Mouse (Mus musculus) CD4-positive, CD25-positive, alpha-beta regulatory T cell, adult 4 months (primary cell): ENCODE data around the gene Slc6a21. TPM values are rescaled to one million over a fixed set of nuclear protein-coding genes. Genes with fewer than 3 reads are reported as not detected.

Source experiments
- ATAC-seq: one replicate; pipeline ENCODE4 v1.8.0; 2017
- polyA plus RNA-seq, 2 experiments: library from polyadenylated mRNA; unstranded; fragments of 100-300 nt; shearing (Covaris generic); gene quantifications; one replicate each; pipeline ENCODE4 v1.2.1; 2017

The Slc6a21 gene
- polyA plus RNA-seq, 2 experiments from 2014 or later: not detected

DNA sequence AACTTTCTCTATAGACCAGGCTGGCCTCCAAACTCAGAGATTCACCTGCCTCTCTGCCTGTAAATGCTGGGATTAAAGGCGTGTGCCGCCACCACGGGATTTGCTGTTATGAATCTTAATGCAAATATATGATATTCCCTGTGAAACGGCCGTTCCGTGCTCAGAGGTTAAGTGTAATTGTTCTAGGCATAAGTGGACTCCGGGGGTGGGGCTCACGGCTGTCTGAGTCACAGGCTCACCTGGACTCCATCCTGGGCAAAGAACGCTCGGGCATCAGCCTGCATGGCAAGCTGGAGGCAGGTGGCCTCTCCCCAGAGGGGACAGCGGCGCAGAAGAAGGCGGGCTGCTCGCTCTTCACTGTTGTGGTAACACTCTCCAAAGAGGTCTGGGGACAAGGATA lies 39.2 kb downstream of the Slc6a21 start:
- ATAC-seq: no peak

DNA sequence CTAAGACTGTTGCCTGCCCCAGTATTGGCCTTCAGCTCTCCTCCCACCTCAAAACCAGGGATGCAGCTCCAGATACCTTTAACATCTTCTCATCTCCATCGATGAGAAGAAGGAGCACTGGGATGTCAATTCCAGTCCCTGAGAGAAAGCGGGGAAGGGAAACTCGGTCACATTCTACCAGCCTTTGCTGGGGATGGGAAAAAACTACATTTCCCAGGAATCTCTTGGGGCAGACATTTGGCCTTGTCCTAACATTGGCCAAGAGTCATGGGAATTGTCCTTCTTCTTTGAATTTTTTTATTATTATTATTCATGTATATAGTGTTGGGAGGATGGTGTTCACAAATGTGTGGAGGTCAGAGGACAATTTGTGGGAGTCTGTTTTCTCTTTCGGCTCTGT lies 44.9 kb downstream of the Slc6a21 start:
- no peak for ATAC-seq

DNA sequence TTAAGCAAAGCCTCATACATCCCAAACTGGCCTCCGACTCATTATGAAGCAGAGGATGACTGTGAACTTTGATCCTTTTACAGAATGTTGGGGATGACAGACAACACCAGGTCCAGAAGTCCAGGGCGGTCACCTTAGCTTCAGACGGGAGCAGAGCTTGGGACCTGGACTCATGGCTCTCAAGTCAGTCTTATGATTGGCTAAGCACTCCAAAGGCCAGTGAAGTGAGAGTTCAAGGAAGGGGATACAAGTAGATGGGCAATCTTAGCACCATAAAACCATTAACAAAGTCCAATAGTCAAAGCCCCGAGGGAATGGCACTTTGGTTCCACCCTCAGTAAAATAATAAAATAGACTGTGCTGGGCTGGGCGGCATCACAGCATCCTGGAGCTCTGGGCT lies 45.8 kb downstream of the Slc6a21 start:
- no peak for ATAC-seq

DNA sequence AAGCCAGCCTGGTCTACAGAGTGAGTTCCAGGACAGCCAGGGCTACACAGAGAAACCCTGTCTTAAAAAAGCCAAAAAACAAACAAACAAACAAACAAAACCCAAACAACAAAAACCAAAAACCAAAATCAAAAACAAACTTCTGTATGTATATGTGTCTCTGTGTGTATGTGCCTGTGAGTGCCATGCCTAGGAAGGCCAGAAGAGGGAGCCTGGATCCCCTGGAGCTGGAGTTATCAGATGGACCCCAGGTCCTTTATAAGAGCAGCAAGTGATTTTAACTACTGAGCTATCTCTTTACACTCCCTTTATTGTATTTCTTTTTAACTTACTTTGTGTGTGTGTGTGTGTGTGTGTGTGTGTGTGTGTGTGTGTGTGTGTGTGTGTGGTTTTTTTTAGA lies 48.5 kb downstream of the Slc6a21 start:
- ATAC-seq: no peak

DNA sequence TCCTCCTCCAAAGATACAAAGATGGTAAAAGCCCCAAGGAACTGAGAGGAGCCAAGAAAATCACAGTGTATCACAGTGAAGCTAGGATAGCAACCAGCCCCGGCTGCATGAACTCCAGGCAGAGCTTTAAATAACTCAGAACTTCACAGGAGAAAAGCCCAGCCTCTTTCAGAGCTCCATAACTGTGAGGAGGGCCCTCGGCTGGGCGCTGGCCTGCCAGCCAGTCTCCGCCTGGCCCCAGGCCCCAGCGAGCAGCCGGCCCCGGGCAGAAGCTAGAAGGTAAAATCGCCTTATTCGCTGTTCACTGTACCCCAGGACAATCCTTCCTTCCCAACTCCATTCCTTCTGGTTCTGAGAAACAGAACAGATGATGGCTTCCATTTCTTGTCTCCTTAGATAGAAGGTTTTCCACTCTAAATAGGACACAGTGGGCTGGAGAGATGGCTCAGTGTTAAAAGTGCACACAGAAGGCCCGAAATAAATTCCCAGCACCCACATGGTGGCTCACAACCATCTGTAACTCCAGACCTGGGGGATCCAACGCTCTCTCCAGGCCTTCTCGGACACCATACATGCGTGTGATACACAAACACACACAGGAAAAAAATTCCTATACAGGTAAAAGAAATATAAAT lies 51.6 kb downstream of the Slc6a21 start:
- no peak for ATAC-seq

DNA sequence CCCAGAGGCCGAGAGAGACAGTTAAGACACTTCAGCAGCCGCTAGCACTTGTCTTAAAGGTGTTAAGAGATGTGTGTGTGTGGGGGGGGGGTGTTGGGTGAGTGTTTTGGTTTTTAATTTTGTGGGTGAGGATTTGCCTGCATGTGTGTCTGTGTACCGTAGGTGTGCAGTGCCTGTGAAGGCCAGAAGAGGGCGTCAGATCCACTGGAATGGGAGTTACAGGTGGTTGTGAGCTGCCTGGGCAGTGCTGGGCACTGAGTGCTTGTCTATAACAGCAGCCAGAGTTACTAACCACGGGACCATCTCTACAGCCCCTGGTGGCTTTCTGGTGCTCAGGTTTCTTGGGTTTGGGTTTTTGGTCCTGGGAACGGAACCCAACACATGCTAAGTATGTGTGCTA lies 54.2 kb downstream of the Slc6a21 start:
- ATAC-seq: no peak

DNA sequence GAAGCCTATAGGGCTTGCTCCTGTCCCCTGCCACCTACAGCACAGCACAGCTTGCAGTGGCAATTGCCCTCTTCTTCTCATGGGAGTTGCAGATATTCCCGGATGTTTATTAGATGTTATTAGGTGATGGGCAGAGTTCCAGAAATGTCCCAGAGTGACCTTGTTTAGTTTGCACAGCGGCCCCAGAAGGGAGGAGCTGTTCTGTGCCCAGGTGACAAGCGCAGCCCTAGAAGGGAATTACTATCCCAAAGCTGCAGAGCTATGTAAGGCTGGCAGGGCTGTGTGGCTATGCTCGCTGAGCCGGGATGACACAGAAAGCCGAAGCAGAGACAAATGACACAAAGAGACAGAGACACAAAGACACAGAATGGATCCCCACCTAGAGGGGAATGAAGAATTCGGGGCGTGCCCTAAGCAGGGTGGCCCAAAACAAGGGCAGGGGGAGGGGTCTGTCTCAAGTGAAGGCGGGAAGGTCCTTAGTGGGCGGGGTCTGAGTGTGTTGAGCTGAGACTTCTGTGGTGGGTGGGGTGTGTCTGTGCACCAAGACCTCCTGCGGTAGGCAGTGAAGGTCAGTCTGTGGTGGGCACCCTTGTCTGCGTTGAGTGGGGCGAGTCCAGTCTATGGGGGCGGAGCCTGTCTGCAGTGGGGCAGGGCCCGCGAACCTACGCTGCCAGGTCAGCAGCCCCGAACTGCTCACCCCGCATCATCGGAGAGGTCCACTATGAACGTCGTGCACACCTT lies 55.5 kb downstream of the Slc6a21 start:
- peak; percentile 35 for ATAC-seq

DNA sequence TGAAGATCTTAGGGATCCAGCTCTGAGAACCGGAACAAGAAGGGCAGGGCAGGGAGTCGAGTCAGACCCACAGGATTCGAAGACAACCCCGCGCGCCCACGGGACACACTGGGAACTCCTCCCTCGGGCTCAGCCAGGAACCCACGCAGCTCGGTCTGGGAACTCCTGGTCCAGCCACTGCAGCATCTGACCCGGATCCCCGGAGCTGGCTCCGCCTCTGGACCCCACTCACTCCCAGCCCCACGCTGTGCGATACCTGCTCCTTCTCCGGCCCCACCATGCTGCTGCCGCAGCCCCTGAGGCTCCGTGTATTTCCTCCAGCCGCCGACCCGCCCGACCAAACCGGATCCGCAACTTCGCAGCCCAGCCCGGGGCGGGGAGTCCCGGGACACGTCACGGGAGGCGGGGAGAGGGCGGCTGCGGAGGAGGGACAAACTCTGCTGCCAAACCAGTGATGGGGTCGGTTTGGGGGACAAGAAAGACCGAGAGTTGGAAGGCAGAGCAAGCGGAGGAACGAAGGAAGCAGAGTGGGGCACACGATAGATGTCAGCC lies 56.2 kb downstream of the Slc6a21 start, which contains the start of gene Trpm4:
Gene Trpm4 (minus strand): TSS at position 350 of the 552 bp plus-strand sequence.
- ATAC-seq: peak; percentile 93

DNA sequence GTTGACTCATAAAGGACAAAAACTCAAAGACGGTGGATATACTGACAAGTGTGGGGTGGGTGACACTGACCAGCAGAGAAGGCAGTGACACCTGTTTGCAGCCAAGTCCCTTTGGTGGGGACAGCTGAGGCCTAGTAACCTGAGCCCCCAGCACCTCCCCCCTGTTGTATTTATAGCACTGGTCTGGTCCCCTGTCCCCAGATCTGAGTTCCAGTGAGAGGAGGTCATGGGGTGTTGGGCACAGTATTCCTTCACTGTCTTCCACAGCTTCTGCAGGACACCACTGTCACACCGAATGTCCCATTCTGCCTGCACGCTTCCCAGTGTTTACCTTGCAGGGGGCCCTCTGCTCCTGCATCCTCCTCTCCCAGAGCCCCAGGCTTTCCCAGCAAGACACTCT lies 57.3 kb downstream of the Slc6a21 start:
- no peak for ATAC-seq

DNA sequence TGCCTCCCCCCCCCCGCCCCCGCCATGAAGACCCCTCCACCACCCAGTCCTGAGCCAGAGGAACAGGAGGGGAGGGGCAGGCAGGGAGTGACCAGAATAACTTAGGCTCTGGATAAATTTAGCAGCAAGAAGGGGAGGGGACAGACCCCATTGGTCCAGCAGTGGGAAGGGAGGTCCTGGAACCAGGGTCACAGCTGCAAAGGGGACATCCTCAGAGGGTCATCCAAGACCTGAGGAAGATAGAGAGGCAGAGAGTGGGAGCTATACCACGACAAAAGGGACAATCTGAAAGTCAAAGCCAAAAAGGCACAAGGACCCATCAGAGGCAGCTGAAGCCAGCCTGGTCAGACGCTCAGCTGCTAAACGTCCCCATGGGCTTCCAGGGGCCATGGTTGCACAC lies 57.7 kb downstream of the Slc6a21 start, which contains the start of gene Hrc:
Gene Hrc (plus strand): TSS at position 235 of the 400 bp plus-strand sequence.
- no peak for ATAC-seq

DNA sequence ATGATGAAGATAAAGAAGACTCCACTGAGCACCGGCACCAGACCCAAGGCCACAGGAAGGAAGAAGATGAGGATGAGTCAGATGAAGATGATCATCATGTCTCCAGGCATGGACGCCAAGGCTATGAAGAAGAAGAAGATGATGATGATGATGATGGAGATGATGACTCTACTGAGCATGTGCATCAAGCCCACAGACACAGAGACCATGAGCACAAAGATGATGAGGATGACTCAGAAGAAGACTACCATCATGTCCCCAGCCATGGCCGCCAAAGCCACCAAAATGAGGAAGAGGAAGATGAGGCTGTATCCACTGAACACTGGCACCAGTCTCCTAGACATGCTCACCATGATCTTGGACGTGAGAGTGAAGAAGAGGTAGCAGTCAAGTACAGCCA lies 59.0 kb downstream of the Slc6a21 start:
- no peak for ATAC-seq

DNA sequence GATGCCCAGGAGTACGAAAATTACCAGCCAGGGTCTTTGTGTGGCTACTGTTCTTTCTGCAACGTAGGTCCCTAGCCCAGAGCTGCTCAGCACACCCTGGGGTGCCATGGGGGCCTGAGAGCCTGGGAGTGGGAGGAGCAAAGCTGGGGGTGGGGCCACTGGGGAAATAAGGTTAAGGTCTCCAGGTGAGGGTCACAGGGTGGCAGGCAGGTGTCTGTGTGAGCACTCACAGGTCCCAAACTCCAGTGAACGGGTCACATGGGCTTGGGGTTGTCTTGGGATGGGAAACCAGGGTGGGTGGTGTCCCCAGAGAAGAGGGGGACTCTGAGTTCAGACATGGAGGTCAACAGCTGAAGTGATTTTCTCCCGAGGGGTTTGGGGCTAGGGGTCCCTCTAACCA lies 60.2 kb downstream of the Slc6a21 start:
- ATAC-seq: no peak

DNA sequence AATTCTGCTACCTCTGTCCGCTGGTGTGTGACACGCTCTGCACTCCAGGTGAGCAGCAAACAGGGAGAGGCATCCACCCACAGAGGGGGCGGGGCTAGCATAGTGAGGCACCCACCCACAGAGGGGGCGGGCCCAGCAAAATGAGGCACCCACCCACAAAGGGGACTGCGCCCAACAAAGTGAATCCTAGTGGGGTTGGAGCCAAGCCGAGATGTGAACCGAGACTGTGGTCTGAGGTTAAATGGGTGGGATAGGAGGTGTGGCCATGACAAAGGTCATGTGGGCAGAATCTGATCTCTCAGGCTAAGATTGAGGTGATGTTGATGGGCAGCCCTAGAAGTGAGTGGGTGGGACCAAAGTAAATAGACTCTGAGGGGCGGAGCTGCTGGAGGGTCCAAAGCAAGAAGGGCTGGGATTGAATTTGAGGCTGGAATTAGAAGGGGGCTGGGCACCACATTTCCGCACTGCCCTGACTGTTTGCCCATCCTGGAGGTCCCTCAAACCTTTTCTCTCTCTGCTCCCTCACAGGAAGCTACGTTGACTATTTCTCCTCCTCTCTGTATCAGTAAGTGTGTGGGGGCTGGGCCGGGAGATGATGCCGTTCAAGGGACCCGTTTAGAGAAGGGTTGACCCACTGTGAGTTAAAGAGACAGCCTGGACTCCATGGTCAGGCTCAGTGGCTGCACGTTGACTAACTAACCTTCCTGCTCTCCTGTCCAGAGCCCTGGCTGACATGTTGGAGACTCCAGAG lies 61.0 kb downstream of the Slc6a21 start:
- ATAC-seq: peak; percentile 12

Other genes starting within 250 kb of the Slc6a21 start
- 10 to 100 TPM; 10.8 to 10.9 TPM for gene Prr12, start 224.6 kb upstream of the Slc6a21 start, polyA plus RNA-seq
- 100 to 1,000 TPM; 158 to 199 TPM for gene Nosip, start 215.1 kb upstream of the Slc6a21 start, polyA plus RNA-seq
- gene Prrg2, start 214.8 kb upstream of the Slc6a21 start, polyA plus RNA-seq: 1 to 10 TPM; 1.7 to 2.8 TPM
- 10 to 100 TPM in 1 of 2 experiments, 1 to 10 TPM in 1; 7.6 to 66.3 TPM for gene Rcn3, start 185.3 kb upstream of the Slc6a21 start, polyA plus RNA-seq
- 1 to 10 TPM; 2.3 to 3.8 TPM for gene Fcgrt, start 173.7 kb upstream of the Slc6a21 start, polyA plus RNA-seq
- gene Rps11, start 153.1 kb upstream of the Slc6a21 start, polyA plus RNA-seq: 1,000 to 10,000 TPM; 3,755 to 5,441 TPM
- gene Rpl13a, start 148.8 kb upstream of the Slc6a21 start, polyA plus RNA-seq: 1,000 to 10,000 TPM; 5,632 to 7,602 TPM
- not detected for gene Gm45713, start 141.3 kb upstream of the Slc6a21 start, polyA plus RNA-seq
- gene Flt3l, start 141.1 kb upstream of the Slc6a21 start, polyA plus RNA-seq: 10 to 100 TPM; 89.0 to 91.7 TPM
- 10 to 100 TPM; 40.4 to 50.6 TPM for gene Pih1d1, start 123.2 kb upstream of the Slc6a21 start, polyA plus RNA-seq
- gene Aldh16a1, start 122.9 kb upstream of the Slc6a21 start, polyA plus RNA-seq: 10 to 100 TPM; 16.5 to 27.2 TPM
- not detected for gene Slc17a7, start 113.6 kb upstream of the Slc6a21 start, polyA plus RNA-seq
- gene Gfy, start 97.9 kb upstream of the Slc6a21 start, polyA plus RNA-seq: not detected
- not detected for gene Pth2, start 96.5 kb upstream of the Slc6a21 start, polyA plus RNA-seq
- not detected for gene Ccdc155, start 72.6 kb upstream of the Slc6a21 start, polyA plus RNA-seq
- 10 to 100 TPM; 16.1 to 22.9 TPM for gene Dkkl1, start 65.4 kb upstream of the Slc6a21 start, polyA plus RNA-seq
- gene Tead2, start 61.8 kb upstream of the Slc6a21 start, polyA plus RNA-seq: 1 to 10 TPM; 4.5 to 5.4 TPM
- 100 to 1,000 TPM; 473 to 666 TPM for gene Cd37, start 38.4 kb upstream of the Slc6a21 start, polyA plus RNA-seq
- gene Slc6a16, start 36.4 kb upstream of the Slc6a21 start, polyA plus RNA-seq: not detected
- 10 to 100 TPM; 11.7 to 15.9 TPM for gene Trpm4, start 56.3 kb downstream of the Slc6a21 start, polyA plus RNA-seq
- gene Hrc, start 57.8 kb downstream of the Slc6a21 start, polyA plus RNA-seq: not detected
- not detected for gene Ppfia3, start 89.5 kb downstream of the Slc6a21 start, polyA plus RNA-seq
- gene Lin7b, start 93.1 kb downstream of the Slc6a21 start, polyA plus RNA-seq: not detected
- gene Snrnp70, start 118.2 kb downstream of the Slc6a21 start, polyA plus RNA-seq: 100 to 1,000 TPM in 1 of 2 experiments, 10 to 100 TPM in 1; 82.1 to 130 TPM
- not detected for gene Kcna7, start 128.1 kb downstream of the Slc6a21 start, polyA plus RNA-seq
- not detected for gene Ntf5, start 136.2 kb downstream of the Slc6a21 start, polyA plus RNA-seq
- not detected for gene Lhb, start 143.3 kb downstream of the Slc6a21 start, polyA plus RNA-seq
- gene Gys1, start 157.3 kb downstream of the Slc6a21 start, polyA plus RNA-seq: 10 to 100 TPM in 1 of 2 experiments, 1 to 10 TPM in 1; 9.2 to 18.2 TPM
- 10 to 100 TPM; 41.9 to 51.9 TPM for gene Ruvbl2, start 160.6 kb downstream of the Slc6a21 start, polyA plus RNA-seq
- 1,000 to 10,000 TPM; 1,962 to 2,374 TPM for gene Ftl1, start 182.4 kb downstream of the Slc6a21 start, polyA plus RNA-seq
- 100 to 1,000 TPM; 146 to 164 TPM for gene Bax, start 189.4 kb downstream of the Slc6a21 start, polyA plus RNA-seq
- gene Tulp2, start 204.4 kb downstream of the Slc6a21 start, polyA plus RNA-seq: 1 to 10 TPM; 1.2 TPM
- gene Gm45808, start 209.3 kb downstream of the Slc6a21 start, polyA plus RNA-seq: under 1 TPM in 1 of 2 experiments, not detected in 1; 0.62 TPM
- 1 to 10 TPM; 1.1 to 2.7 TPM for gene Dhdh, start 211.3 kb downstream of the Slc6a21 start, polyA plus RNA-seq
- gene Nucb1, start 232.9 kb downstream of the Slc6a21 start, polyA plus RNA-seq: 100 to 1,000 TPM; 124 to 159 TPM
- gene Ppp1r15a, start 248.8 kb downstream of the Slc6a21 start, polyA plus RNA-seq: 100 to 1,000 TPM in 1 of 2 experiments, 10 to 100 TPM in 1; 49.3 to 132 TPM
- gene Plekha4, start 248.8 kb downstream of the Slc6a21 start, polyA plus RNA-seq: under 1 TPM in 1 of 2 experiments, not detected in 1; 0.20 TPM